ENCODE assay signal across 9 mouse cellular contexts in genomic region chr2:61807151-61807550, GRCm38 (mm10). TPM values are rescaled to one million over a fixed set of nuclear protein-coding genes. Genes with fewer than 3 reads are reported as not detected.
A peak's percentile ranks its signal among the peaks of the same experiment; 100 is the strongest.
DNase-seq lines count a peak whose midpoint lies in the region; ATAC-seq lines count a peak whose summit lies in the region.
"Had no signal": no experiment of that assay in that cellular context is flagged by ENCODE, and none has a peak within 500 bp of the region (broad histone marks: within the 10 kb centered on the region; RNA-seq: fewer than 3 reads in every experiment).

No protein-coding gene starts in this region.

- 1% methylated on average over 22 of the region's 22 CpGs for WGBS in hindbrain, embryonic 11.5 days

- no peaks in the 10 kb centered on the region for H3K9me3 ChIP-seq in hindbrain, embryonic 11.5 days (ENCODE audit: control insufficient read depth, low read length)
- H3K9me3 ChIP-seq in megakaryocyte, embryonic 14.5 days, result no peaks in the 10 kb centered on the region

- no peaks in the 10 kb centered on the region for H3K36me3 ChIP-seq in hindbrain, embryonic 11.5 days (ENCODE audit: control insufficient read depth, insufficient read depth, low read length)
- H3K36me3 ChIP-seq in megakaryocyte, embryonic 14.5 days (replicated peaks; ENCODE audit: low read length), result peaks cover 5% of the 10 kb centered on the region

- no peak overlapping the region for H3K9ac ChIP-seq in hindbrain, embryonic 11.5 days (ENCODE audit: low read depth, low read length)

- peaks cover 72% of the 10 kb centered on the region for H3K27me3 ChIP-seq in hindbrain, embryonic 11.5 days (ENCODE audit: control insufficient read depth, insufficient read depth, low read length)
- H3K27me3 ChIP-seq in megakaryocyte, embryonic 14.5 days (replicated peaks), result peaks cover 97% of the 10 kb centered on the region

- H3K4me2 ChIP-seq in hindbrain, embryonic 11.5 days (replicated peaks; ENCODE audit: low read depth, low read length), result peak overlapping the region; percentile 7; the same call in 1 of the 2 replicates

- H3K27ac ChIP-seq in hindbrain, embryonic 11.5 days (ENCODE audit: low read depth, low read length), result no peak overlapping the region

- no peak overlapping the region for H3K4me3 ChIP-seq in hindbrain, embryonic 11.5 days (ENCODE audit: low read depth, low read length)
- peak overlapping the region; percentile 88 for H3K4me3 ChIP-seq in megakaryocyte, embryonic 14.5 days (replicated peaks)

- H3K4me1 ChIP-seq in hindbrain, embryonic 11.5 days (replicated peaks; ENCODE audit: control insufficient read depth, insufficient read depth, low read length), result peaks cover 9% of the 10 kb centered on the region
- H3K4me1 ChIP-seq in megakaryocyte, embryonic 14.5 days, result peaks cover 59% of the 10 kb centered on the region

- DNase-seq in kidney, adult 18-20 months, result peak; percentile 27
- no peak for DNase-seq in kidney, adult 9 months
- DNase-seq in CD4-positive, CD25-positive, alpha-beta regulatory T cell, adult 2 months (ENCODE audit: low read depth, low spot score), result peak; percentile 37
- peak; percentile 25 to 33 for DNase-seq in cerebellum, postnatal 36 days
- peak; percentile 71 for DNase-seq in hindbrain, embryonic 11.5 days (ENCODE audit: low spot score)
- DNase-seq in testis, postnatal 10 days (ENCODE audit: low spot score), result peak; percentile 43
- no peak for DNase-seq in thymus, adult 18-20 months

- peak; percentile 31 for ATAC-seq in hindbrain, embryonic 11.5 days (ENCODE audit: low FRiP score)

RNA-seq across cellular contexts. Expression of gene Tbr1, which starts 4.4 kb away (rescaled TPM):
- polyA plus RNA-seq in hindbrain, embryonic 11.5 days (2014; fragmentation: Nextera tagmentation; extraction: Ambion mirVana), result 0.11 TPM in 1 of 2 replicates, not detected in the other
- polyA plus RNA-seq in megakaryocyte, embryonic 14.5 days (2012; ENCODE audit: insufficient read depth, low replicate concordance), result 0.38 TPM in 1 of 2 replicates, not detected in the other
- polyA plus RNA-seq: gonadal fat pad, adult 2 months had no signal

Comparison
In these comparisons a context has a peak if more than half of its experiments do, and no peak if none do; other contexts are left out.
1. DNase-seq: peak in kidney, adult 18-20 months (single experiment), CD4-positive, CD25-positive, alpha-beta regulatory T cell, adult 2 months (single experiment), cerebellum, postnatal 36 days (2 of 2), hindbrain, embryonic 11.5 days (single experiment) and testis, postnatal 10 days (single experiment); none in kidney, adult 9 months (single experiment) and thymus, adult 18-20 months (0 of 2).